Mouse (Mus musculus) kidney, adult 2 months (tissue): ENCODE data around the gene Arpp21.

Source experiments
- CTCF ChIP-seq: fragments of 200-500 bp; conservative IDR thresholded peaks from 2 replicates; pipeline ENCODE4 v1.5.1; 2011; ENCODE audit warnings: low read depth, mild to moderate bottlenecking, control low read depth, low read length, moderate library complexity, mixed read lengths; ENCODE audit not compliant: insufficient read depth, insufficient read length
- POLR2A ChIP-seq: fragments of 200-500 bp; IDR thresholded peaks from one replicate; pipeline ENCODE4 v1.6.1; 2011; ENCODE audit warnings: low read depth, low read length, control low read depth

DNA sequence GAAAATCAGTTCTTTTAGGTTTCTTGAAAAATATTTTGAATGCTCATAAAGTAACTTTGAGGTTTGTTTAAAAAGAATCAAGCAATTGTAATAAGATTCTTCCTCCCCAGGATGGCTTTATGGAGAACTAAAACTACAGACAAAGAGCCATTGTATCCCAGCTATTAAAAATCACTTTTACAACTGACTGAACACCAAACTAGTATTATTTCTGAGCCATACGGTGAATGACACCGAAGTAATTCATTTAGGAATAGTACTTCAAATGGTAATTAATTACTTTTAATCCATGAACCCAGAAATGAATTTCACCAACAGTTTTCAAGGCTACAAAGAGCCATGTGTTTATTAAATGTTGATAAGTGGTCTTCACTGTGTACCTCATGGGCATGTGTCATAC lies 74.8 kb downstream of the Arpp21 start:
- TF ChIP-seq CTCF (no peak), POLR2A (no peak)
